Mouse (Mus musculus) spleen, adult 2 months (tissue): Measurements from ENCODE around the gene Tspoap1. TPM values are rescaled to one million over a fixed set of nuclear protein-coding genes. Genes with fewer than 3 reads are reported as not detected.

Experiments
- DNase-seq, 2 experiments: peaks; one replicate each; pipeline versions ENCODE4 v3.0.0 to v3.0.0-alpha.2; 2012 to 2021; ENCODE audit warnings: low spot score in 2 of 2, low read depth in 1 of 2
- H3K27ac ChIP-seq: fragments of 200-500 bp; 2 replicates; pipeline ENCODE4 v1.5.1; 2012; ENCODE audit warnings: low read length, inconsistent platforms; ENCODE audit not compliant: insufficient read depth
- H3K27me3 ChIP-seq: fragments of 200-500 bp; 2 replicates; pipeline ENCODE4 v1.6.1; 2012; ENCODE audit warnings: mild to moderate bottlenecking, moderate library complexity, low read length, inconsistent platforms; ENCODE audit not compliant: control insufficient read depth, insufficient read depth
- H3K36me3 ChIP-seq: fragments of 200-500 bp; 2 replicates; pipeline ENCODE4 v1.6.1; 2012; ENCODE audit warnings: mild to moderate bottlenecking, low read length, inconsistent platforms; ENCODE audit not compliant: control insufficient read depth, insufficient read depth
- H3K4me1 ChIP-seq: fragments of 200-500 bp; 2 replicates; pipeline ENCODE4 v1.6.1; 2011; ENCODE audit warnings: inconsistent platforms; ENCODE audit not compliant: control insufficient read depth, insufficient read depth, insufficient read length
- H3K4me3 ChIP-seq: fragments of 200-500 bp; 2 replicates; pipeline ENCODE4 v1.5.1; 2011; ENCODE audit warnings: mild to moderate bottlenecking, inconsistent platforms; ENCODE audit not compliant: insufficient read depth, insufficient read length; ENCODE audit errors: extremely low read depth
- CTCF ChIP-seq: fragments of 200-500 bp; IDR thresholded peaks from 2 replicates; pipeline ENCODE4 v1.5.1; 2011; ENCODE audit warnings: mild to moderate bottlenecking, inconsistent platforms; ENCODE audit not compliant: insufficient read depth, insufficient read length, insufficient replicate concordance; ENCODE audit errors: extremely low read depth
- POLR2A ChIP-seq: fragments of 200-500 bp; IDR thresholded peaks from 2 replicates; pipeline ENCODE4 v1.6.1; 2011; ENCODE audit warnings: low read depth, low read length, inconsistent platforms
- WGBS: fragments of 180-500 bp; shearing (Covaris S2); methylation state at CpG from one replicate; pipeline ENCODE4 v1.1.7; 2018; 5-methylcytosine and 5-hydroxymethylcytosine counted together
- polyA plus RNA-seq: library from polyadenylated mRNA; depleted of rRNA; stranded (reverse); fragments of >200 nt; gene quantifications from 2 replicates; pipeline ENCODE4 v1.2.3, GENCODE M21; 2012

Tspoap1 gene
- polyA plus RNA-seq, 1 experiment, result 6.2 TPM

- no peak for DNase-seq
- no peaks in the 10 kb centered on the region for H3K27me3 ChIP-seq
- H3K36me3 ChIP-seq, result no peaks in the 10 kb centered on the region
- TF ChIP-seq POLR2A (no peak), CTCF (no peak)
- H3K4me3 ChIP-seq, result no peak overlapping the region
- peaks cover 5% of the 10 kb centered on the region; the same call in 1 of the 2 replicates for H3K4me1 ChIP-seq
- WGBS, result 81% methylated on average over 6 of the region's 6 CpGs
- no peak overlapping the region for H3K27ac ChIP-seq
These were observed 47.1 kb downstream of the Tspoap1 start for GRCm38 (mm10) chr11:87807433-87807832.

DNA sequence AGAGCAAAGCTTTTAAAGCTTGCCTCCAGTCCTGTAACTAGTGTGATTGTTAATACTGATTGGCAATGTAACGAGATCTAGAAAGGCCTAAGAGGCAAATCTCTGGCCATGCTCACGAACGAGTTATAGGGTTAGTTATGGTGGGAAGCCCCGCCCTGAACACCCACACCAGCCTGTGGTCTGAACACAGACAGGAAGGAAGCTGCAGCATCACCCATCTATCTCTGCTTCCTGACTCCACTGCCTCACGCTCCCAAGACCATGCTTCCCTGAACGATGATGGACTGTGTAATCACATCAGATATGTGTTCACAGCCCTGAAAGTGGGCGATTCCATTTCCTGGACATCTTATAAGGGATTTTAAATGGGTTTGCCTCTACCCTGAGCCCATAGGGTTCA, 47.9 kb downstream of the Tspoap1 start:
- Histone ChIP-seq H3K27me3 (no peaks in the 10 kb centered on the region), H3K4me3 (no peak overlapping the region), H3K27ac (no peak overlapping the region), H3K36me3 (no peaks in the 10 kb centered on the region), H3K4me1 (peaks cover 5% of the 10 kb centered on the region; the same call in 1 of the 2 replicates)
- no peak for TF ChIP-seq CTCF
- no peak for TF ChIP-seq POLR2A
- no peak for DNase-seq
- 20% methylated on average over 7 of the region's 7 CpGs for WGBS

DNA sequence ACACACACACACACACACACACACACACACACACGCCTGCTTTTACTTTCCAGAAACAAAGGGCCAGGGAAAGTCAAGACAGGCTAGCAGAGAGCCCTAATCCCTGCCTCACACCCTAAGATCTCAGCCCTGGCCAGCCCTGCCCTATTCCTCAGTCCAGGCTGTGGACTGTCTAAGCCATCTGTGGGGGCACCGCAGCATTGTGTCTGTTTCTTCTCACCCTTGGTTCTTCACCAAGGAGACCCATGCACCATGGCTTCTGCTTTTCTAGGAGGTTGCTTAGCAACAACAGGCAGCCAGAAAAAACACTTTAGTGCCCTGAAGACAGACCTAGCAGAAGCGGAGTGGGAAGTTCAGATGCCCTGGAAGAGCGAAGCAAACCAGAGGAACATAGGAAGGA, 51.1 kb downstream of the Tspoap1 start:
- no peak overlapping the region for H3K27ac ChIP-seq
- WGBS, result 26% methylated on average over 4 of the region's 4 CpGs
- no peak for DNase-seq
- TF ChIP-seq CTCF, result no peak
- no peak for TF ChIP-seq POLR2A
- H3K27me3 ChIP-seq, result no peaks in the 10 kb centered on the region
- no peak overlapping the region for H3K4me3 ChIP-seq
- no peaks in the 10 kb centered on the region for H3K36me3 ChIP-seq
- peaks cover 5% of the 10 kb centered on the region; the same call in 1 of the 2 replicates for H3K4me1 ChIP-seq

- TF ChIP-seq POLR2A, result no peak
- no peak for TF ChIP-seq CTCF
- WGBS, result 79% methylated on average over 8 of the region's 8 CpGs
- DNase-seq, result no peak
- no peak overlapping the region for H3K4me3 ChIP-seq
- no peaks in the 10 kb centered on the region for H3K27me3 ChIP-seq
- H3K36me3 ChIP-seq, result no peaks in the 10 kb centered on the region
- H3K27ac ChIP-seq, result no peak overlapping the region
- no peaks in the 10 kb centered on the region for H3K4me1 ChIP-seq
These were observed 54.5 kb downstream of the Tspoap1 start for GRCm38 (mm10) chr11:87814831-87815230.

GRCm38 (mm10) chr11:87816707-87817442, 56.5 kb downstream of the Tspoap1 start:
- Histone ChIP-seq H3K36me3 (no peaks in the 10 kb centered on the region), H3K4me1 (no peaks in the 10 kb centered on the region), H3K4me3 (peak overlapping the region; percentile 38; the same call in 1 of the 2 replicates), H3K27ac (no peak overlapping the region), H3K27me3 (no peaks in the 10 kb centered on the region)
- WGBS, result 8% methylated on average over 31 of the region's 31 CpGs
- peak in 1 of 2 experiments; percentile 23 for DNase-seq
- peak; percentile 79 for TF ChIP-seq CTCF
- no peak for TF ChIP-seq POLR2A

DNA sequence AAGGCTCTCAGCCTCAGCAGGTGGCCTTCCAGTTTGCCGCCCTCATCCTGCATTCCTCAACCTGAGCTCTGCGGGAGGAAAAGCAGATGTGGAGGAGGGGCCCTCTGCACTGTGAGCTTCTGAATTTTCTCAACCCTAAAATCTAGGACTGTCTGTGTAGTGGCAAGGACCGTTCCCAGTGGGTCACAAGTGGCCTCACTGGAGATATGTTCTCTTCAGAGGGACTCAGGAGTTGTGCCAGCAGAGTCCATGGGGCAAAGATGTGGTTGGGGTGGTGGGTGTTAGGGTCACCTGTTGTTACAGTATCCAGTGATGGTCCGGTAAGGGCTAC, 57.1 kb downstream of the Tspoap1 start:
- no peak overlapping the region; the same call in 1 of the 2 replicates for H3K4me3 ChIP-seq

GRCm38 (mm10) chr11:87821502-87821901, 61.2 kb downstream of the Tspoap1 start:
- WGBS, result 86% methylated on average over 5 of the region's 5 CpGs
- DNase-seq, result no peak
- no peak for TF ChIP-seq CTCF
- TF ChIP-seq POLR2A, result no peak
- H3K27me3 ChIP-seq, result no peaks in the 10 kb centered on the region
- no peaks in the 10 kb centered on the region for H3K4me1 ChIP-seq
- no peak overlapping the region for H3K4me3 ChIP-seq
- H3K27ac ChIP-seq, result no peak overlapping the region
- no peaks in the 10 kb centered on the region for H3K36me3 ChIP-seq

More for the DNA sequence above, 57.1 kb downstream of the Tspoap1 start:
- no peak overlapping the region for H3K27ac ChIP-seq
- TF ChIP-seq POLR2A (no peak), CTCF (no peak)
- no peak for DNase-seq
- 38% methylated on average over 4 of the region's 4 CpGs for WGBS
- H3K4me1 ChIP-seq, result no peaks in the 10 kb centered on the region
- no peaks in the 10 kb centered on the region for H3K27me3 ChIP-seq
- no peaks in the 10 kb centered on the region for H3K36me3 ChIP-seq
